Mouse (Mus musculus) heart, adult 2 months (tissue): ENCODE measurements around the gene BC030499.

Source experiments
- CTCF ChIP-seq: fragments of 200-600 bp; IDR thresholded peaks from 2 replicates; pipeline ENCODE4 v1.8.1; 2022; ENCODE audit warnings: antibody characterized with exemption, mild to moderate bottlenecking, moderate library complexity
- EP300 ChIP-seq: fragments of 200-500 bp; IDR thresholded peaks from 2 replicates; pipeline ENCODE4 v1.6.1; 2011; ENCODE audit warnings: low read depth, low read length, control low read depth; ENCODE audit not compliant: insufficient read depth
- POLR2A ChIP-seq: fragments of 200-500 bp; IDR thresholded peaks from 2 replicates; pipeline ENCODE4 v1.6.1; 2011; ENCODE audit warnings: mild to moderate bottlenecking, low read depth, low read length, control low read depth; ENCODE audit not compliant: insufficient read depth

- no peak for TF ChIP-seq CTCF
- no peak for TF ChIP-seq POLR2A
- TF ChIP-seq EP300 = no peak
These were observed 55.2 kb downstream of the BC030499 start for GRCm38 (mm10) chr11:78345801-78346200.
